Mouse (Mus musculus) heart, embryonic 10.5 days (tissue): Measurements from ENCODE around the gene Flnb. TPM values are rescaled to one million over a fixed set of nuclear protein-coding genes. Genes with fewer than 3 reads are reported as not detected.

Source experiments
- DNase-seq: peaks from one replicate; pipeline ENCODE4 v3.0.0-alpha.2; 2017; ENCODE audit warnings: low spot score
- H3K27ac ChIP-seq: fragments of 300-500 bp; sonication (generic); 2 replicates; pipeline ENCODE4 v1.5.1; 2016; ENCODE audit warnings: mild to moderate bottlenecking
- H3K27me3 ChIP-seq: fragments of 300-500 bp; sonication (generic); 2 replicates; pipeline ENCODE4 v1.6.1; 2016; ENCODE audit warnings: mild to moderate bottlenecking; ENCODE audit not compliant: poor library complexity, insufficient read depth, severe bottlenecking
- H3K36me3 ChIP-seq: fragments of 300-500 bp; sonication (generic); 2 replicates; pipeline ENCODE4 v1.6.1; 2016; ENCODE audit warnings: mild to moderate bottlenecking, moderate library complexity
- H3K4me1 ChIP-seq: fragments of 300-500 bp; sonication (generic); 2 replicates; pipeline ENCODE4 v1.6.1; 2016; ENCODE audit warnings: mild to moderate bottlenecking
- H3K4me3 ChIP-seq: fragments of 300-500 bp; sonication (generic); 2 replicates; pipeline ENCODE4 v1.5.1; 2016; ENCODE audit warnings: mild to moderate bottlenecking, moderate library complexity
- H3K9me3 ChIP-seq: fragments of 300-500 bp; sonication (generic); 2 replicates; pipeline ENCODE4 v1.6.1; 2016; ENCODE audit warnings: mild to moderate bottlenecking, moderate library complexity
- WGBS: fragments of 180-500 bp; shearing (Covaris S2); methylation state at CpG from one replicate; pipeline ENCODE4 v1.1.7; 2016; 5-methylcytosine and 5-hydroxymethylcytosine counted together
- polyA plus RNA-seq: library from polyadenylated mRNA; unstranded; fragments of >200 nt; fragmentation: Nextera tagmentation; extraction: Ambion mirVana; gene quantifications from 2 replicates; pipeline ENCODE4 v1.2.1, GENCODE M21; 2016

The Flnb gene
- polyA plus RNA-seq, 1 experiment from 2014 or later: 18.5 TPM

- no peak for DNase-seq
- Histone ChIP-seq H3K9me3 (no peaks in the 10 kb centered on the region), H3K4me3 (no peak overlapping the region), H3K4me1 (peaks cover 6% of the 10 kb centered on the region; the same call in 1 of the 2 replicates), H3K36me3 (no peaks in the 10 kb centered on the region), H3K27ac (no peak overlapping the region), H3K27me3 (no peaks in the 10 kb centered on the region)
- 97% methylated on average over 1 of the region's 1 CpGs for WGBS
Observed at GRCm38 (mm10) chr14:7981226-7981625, 163.5 kb downstream of the Flnb start.

GRCm38 (mm10) chr14:7986913-7987312, 169.2 kb downstream of the Flnb start:
- Histone ChIP-seq H3K4me3 (no peak overlapping the region), H3K36me3 (no peaks in the 10 kb centered on the region), H3K4me1 (peaks cover 9% of the 10 kb centered on the region), H3K27me3 (no peaks in the 10 kb centered on the region), H3K9me3 (no peaks in the 10 kb centered on the region), H3K27ac (no peak overlapping the region)
- WGBS: 90% methylated on average over 6 of the region's 6 CpGs
- DNase-seq: no peak

- Histone ChIP-seq H3K27ac (no peak overlapping the region), H3K4me1 (peaks cover 3% of the 10 kb centered on the region; the same call in 1 of the 2 replicates), H3K9me3 (no peaks in the 10 kb centered on the region), H3K4me3 (no peak overlapping the region), H3K27me3 (peaks cover 2% of the 10 kb centered on the region; the same call in 1 of the 2 replicates), H3K36me3 (no peaks in the 10 kb centered on the region)
- DNase-seq: no peak
- WGBS: 47% methylated on average over 1 of the region's 1 CpGs
Observed at GRCm38 (mm10) chr14:7989371-7989770, 171.6 kb downstream of the Flnb start.

- DNase-seq: no peak
- Histone ChIP-seq H3K27me3 (peaks cover 4% of the 10 kb centered on the region; the same call in 1 of the 2 replicates), H3K4me3 (no peak overlapping the region), H3K4me1 (peaks cover 3% of the 10 kb centered on the region; the same call in 1 of the 2 replicates), H3K9me3 (no peaks in the 10 kb centered on the region), H3K27ac (no peak overlapping the region), H3K36me3 (no peaks in the 10 kb centered on the region)
- 54% methylated on average over 3 of the region's 3 CpGs for WGBS
Observed at GRCm38 (mm10) chr14:7989961-7990360, 172.2 kb downstream of the Flnb start.

- Histone ChIP-seq H3K36me3 (no peaks in the 10 kb centered on the region), H3K9me3 (no peaks in the 10 kb centered on the region), H3K4me3 (no peak overlapping the region), H3K27ac (no peak overlapping the region), H3K27me3 (peaks cover 13% of the 10 kb centered on the region), H3K4me1 (peaks cover 3% of the 10 kb centered on the region; the same call in 1 of the 2 replicates)
- WGBS: 73% methylated on average over 5 of the region's 5 CpGs
- DNase-seq: no peak
Observed at GRCm38 (mm10) chr14:7991108-7991776, 173.5 kb downstream of the Flnb start.

- Histone ChIP-seq H3K9me3 (no peaks in the 10 kb centered on the region), H3K27me3 (peaks cover 13% of the 10 kb centered on the region), H3K4me3 (no peak overlapping the region), H3K36me3 (no peaks in the 10 kb centered on the region), H3K4me1 (peaks cover 3% of the 10 kb centered on the region; the same call in 1 of the 2 replicates), H3K27ac (no peak overlapping the region)
- 62% methylated on average over 6 of the region's 6 CpGs for WGBS
- DNase-seq: no peak
Observed at GRCm38 (mm10) chr14:7992158-7992557, 174.4 kb downstream of the Flnb start.

GRCm38 (mm10) chr14:7994271-7994767, 176.6 kb downstream of the Flnb start, which contains the start of gene Dnase1l3:
TSS of gene Dnase1l3 (minus strand) at chr14:7994573.
- no peak for DNase-seq
- no peak within 1 kb of the TSS for H3K4me3 ChIP-seq
- H3K4me1 ChIP-seq: peaks cover 3% of the 10 kb centered on the region; the same call in 1 of the 2 replicates
- no peak within 1 kb of the TSS for H3K27ac ChIP-seq
- 57% methylated on average over 8 of the region's 8 CpGs for WGBS
- no peaks in the 10 kb centered on the region for H3K9me3 ChIP-seq
- H3K27me3 ChIP-seq: peaks cover 17% of the 10 kb centered on the region
- no peaks in the 10 kb centered on the region for H3K36me3 ChIP-seq

GRCm38 (mm10) chr14:7997255-7997696, 179.5 kb downstream of the Flnb start:
- peak overlapping the region; percentile 45 for H3K4me3 ChIP-seq
- peaks cover 6% of the 10 kb centered on the region; the same call in 1 of the 2 replicates for H3K4me1 ChIP-seq
- no peaks in the 10 kb centered on the region for H3K9me3 ChIP-seq
- H3K36me3 ChIP-seq: no peaks in the 10 kb centered on the region
- DNase-seq: peak; percentile 91
- H3K27ac ChIP-seq: peak overlapping the region; percentile 62
- 2% methylated on average over 15 of the region's 15 CpGs for WGBS
- H3K27me3 ChIP-seq: peaks cover 46% of the 10 kb centered on the region

- Histone ChIP-seq H3K4me1 (peaks cover 15% of the 10 kb centered on the region; the same call in 1 of the 2 replicates), H3K27ac (no peak overlapping the region), H3K36me3 (no peaks in the 10 kb centered on the region), H3K4me3 (no peak overlapping the region), H3K9me3 (no peaks in the 10 kb centered on the region), H3K27me3 (peaks cover 53% of the 10 kb centered on the region)
- WGBS: 67% methylated on average over 3 of the region's 3 CpGs
- no peak for DNase-seq
Observed at GRCm38 (mm10) chr14:7999030-7999429, 181.3 kb downstream of the Flnb start.

GRCm38 (mm10) chr14:7999435-7999834, 181.7 kb downstream of the Flnb start:
- WGBS: 80% methylated on average over 5 of the region's 5 CpGs
- Histone ChIP-seq H3K4me1 (peaks cover 16% of the 10 kb centered on the region; the same call in 1 of the 2 replicates), H3K27me3 (peaks cover 54% of the 10 kb centered on the region), H3K9me3 (no peaks in the 10 kb centered on the region), H3K27ac (no peak overlapping the region), H3K4me3 (no peak overlapping the region), H3K36me3 (no peaks in the 10 kb centered on the region)
- DNase-seq: no peak

GRCm38 (mm10) chr14:8000247-8000646, 182.5 kb downstream of the Flnb start:
- peaks cover 51% of the 10 kb centered on the region for H3K27me3 ChIP-seq
- no peak for DNase-seq
- H3K9me3 ChIP-seq: no peaks in the 10 kb centered on the region
- 77% methylated on average over 5 of the region's 5 CpGs for WGBS
- no peaks in the 10 kb centered on the region for H3K36me3 ChIP-seq
- H3K4me3 ChIP-seq: no peak overlapping the region
- H3K4me1 ChIP-seq: peaks cover 16% of the 10 kb centered on the region; the same call in 1 of the 2 replicates
- H3K27ac ChIP-seq: no peak overlapping the region
